Mouse (Mus musculus) forebrain, embryonic 14.5 days (tissue): Measurements from ENCODE around the gene Med27. TPM values are rescaled to one million over a fixed set of nuclear protein-coding genes. Genes with fewer than 3 reads are reported as not detected.

Experiments
- ATAC-seq: fragments of 200-750 bp; cut with Nextera tagmentation; 2 replicates; pipeline ENCODE4 v1.8.0; 2017; ENCODE audit warnings: mild to moderate bottlenecking, moderate library complexity
- DNase-seq: peaks from one replicate; pipeline ENCODE4 v3.0.0-alpha.2; 2015; ENCODE audit warnings: low spot score
- H3K27ac ChIP-seq: fragments of 300-500 bp; sonication (generic); 2 replicates; pipeline ENCODE4 v1.5.1; 2014; ENCODE audit warnings: low read depth, mild to moderate bottlenecking, control low read depth, low read length, moderate library complexity
- H3K27me3 ChIP-seq: fragments of 300-500 bp; sonication (generic); replicated peaks from 2 replicates; pipeline ENCODE4 v1.6.1; 2014; ENCODE audit warnings: low read length, control low read depth, mixed read lengths; ENCODE audit not compliant: control insufficient read depth, insufficient read depth
- H3K36me3 ChIP-seq: fragments of 300-500 bp; sonication (generic); 2 replicates; pipeline ENCODE4 v1.6.1; 2014; ENCODE audit warnings: low read length, control low read depth; ENCODE audit not compliant: control insufficient read depth, insufficient read depth
- H3K4me1 ChIP-seq: fragments of 300-500 bp; sonication (generic); 2 replicates; pipeline ENCODE4 v1.6.1; 2014; ENCODE audit warnings: antibody characterized with exemption, low read length, control low read depth; ENCODE audit not compliant: control insufficient read depth, insufficient read depth
- H3K4me2 ChIP-seq: fragments of 300-500 bp; sonication (generic); 2 replicates; pipeline ENCODE4 v1.6.1; 2014; ENCODE audit warnings: mild to moderate bottlenecking, control low read depth, low read length
- H3K4me3 ChIP-seq: fragments of 300-500 bp; sonication (generic); 2 replicates; pipeline ENCODE4 v1.5.1; 2014; ENCODE audit warnings: low read depth, low read length, control low read depth
- H3K9ac ChIP-seq: fragments of 300-500 bp; sonication (generic); 2 replicates; pipeline ENCODE4 v1.6.1; 2014; ENCODE audit warnings: mild to moderate bottlenecking, low read length, control low read depth, moderate library complexity
- H3K9me3 ChIP-seq: fragments of 300-500 bp; sonication (generic); replicated peaks from 2 replicates; pipeline ENCODE4 v1.6.1; 2016; ENCODE audit warnings: low read length, control low read depth, mixed read lengths; ENCODE audit not compliant: control insufficient read depth
- WGBS: fragments of 180-500 bp; shearing (Covaris S2); extraction: QIAGEN DNeasy Blood & Tissue Kit; methylation state at CpG from one replicate; pipeline ENCODE4 v1.1.7; 2014; 5-methylcytosine and 5-hydroxymethylcytosine counted together
- polyA plus RNA-seq: library from polyadenylated mRNA; unstranded; fragments of >200 nt; fragmentation: Nextera tagmentation; extraction: Ambion mirVana; gene quantifications from 2 replicates; pipeline ENCODE4 v1.2.1, GENCODE M21; 2014

Gene Med27
- polyA plus RNA-seq, 1 experiment from 2014 or later, result 108 TPM

- Histone ChIP-seq H3K4me1 (peaks cover 22% of the 10 kb centered on the region), H3K27me3 (no peaks in the 10 kb centered on the region), H3K27ac (no peak overlapping the region), H3K36me3 (no peaks in the 10 kb centered on the region), H3K4me3 (no peak overlapping the region), H3K9ac (no peak overlapping the region), H3K9me3 (no peaks in the 10 kb centered on the region), H3K4me2 (no peak overlapping the region)
- ATAC-seq, result no peak
- no peak for DNase-seq
- WGBS, result 86% methylated on average over 5 of the region's 5 CpGs
Observed at GRCm38 (mm10) chr2:29437111-29437510, 90.5 kb downstream of the Med27 start.

- Histone ChIP-seq H3K9ac (no peak overlapping the region), H3K9me3 (no peaks in the 10 kb centered on the region), H3K27ac (no peak overlapping the region), H3K4me3 (no peak overlapping the region), H3K36me3 (no peaks in the 10 kb centered on the region), H3K4me2 (no peak overlapping the region), H3K4me1 (peaks cover 22% of the 10 kb centered on the region), H3K27me3 (no peaks in the 10 kb centered on the region)
- WGBS, result 96% methylated on average over 4 of the region's 4 CpGs
- ATAC-seq (no peak), DNase-seq (no peak)
Observed at GRCm38 (mm10) chr2:29437861-29438529, 91.4 kb downstream of the Med27 start.

- Histone ChIP-seq H3K9ac (no peak overlapping the region), H3K27ac (no peak overlapping the region), H3K36me3 (no peaks in the 10 kb centered on the region), H3K4me2 (no peak overlapping the region), H3K27me3 (no peaks in the 10 kb centered on the region), H3K9me3 (no peaks in the 10 kb centered on the region), H3K4me1 (peaks cover 25% of the 10 kb centered on the region), H3K4me3 (no peak overlapping the region)
- 86% methylated on average over 5 of the region's 5 CpGs for WGBS
- no peak for ATAC-seq
- no peak for DNase-seq
Observed at GRCm38 (mm10) chr2:29438530-29438862, 91.9 kb downstream of the Med27 start.

- H3K4me1 ChIP-seq, result peaks cover 30% of the 10 kb centered on the region
- H3K27me3 ChIP-seq, result no peaks in the 10 kb centered on the region
- no peak overlapping the region for H3K9ac ChIP-seq
- ATAC-seq (no peak), DNase-seq (no peak)
- H3K9me3 ChIP-seq, result no peaks in the 10 kb centered on the region
- no peaks in the 10 kb centered on the region for H3K36me3 ChIP-seq
- 79% methylated on average over 1 of the region's 1 CpGs for WGBS
- no peak overlapping the region for H3K4me3 ChIP-seq
- H3K4me2 ChIP-seq, result no peak overlapping the region
- H3K27ac ChIP-seq, result peak overlapping the region; percentile 2; the same call in 1 of the 2 replicates
Observed at GRCm38 (mm10) chr2:29438986-29439385, 92.4 kb downstream of the Med27 start.

GRCm38 (mm10) chr2:29439396-29439795 lies 92.8 kb downstream of the Med27 start:
- Histone ChIP-seq H3K27ac (peak overlapping the region; percentile 2; the same call in 1 of the 2 replicates), H3K4me1 (peaks cover 33% of the 10 kb centered on the region), H3K9me3 (no peaks in the 10 kb centered on the region), H3K9ac (no peak overlapping the region), H3K36me3 (no peaks in the 10 kb centered on the region), H3K4me2 (no peak overlapping the region), H3K4me3 (no peak overlapping the region), H3K27me3 (no peaks in the 10 kb centered on the region)
- 39% methylated on average over 7 of the region's 7 CpGs for WGBS
- ATAC-seq (no peak), DNase-seq (peak; percentile 32)

GRCm38 (mm10) chr2:29439857-29440502 lies 93.4 kb downstream of the Med27 start:
- Histone ChIP-seq H3K9ac (peak overlapping the region; percentile 29; the same call in 1 of the 2 replicates), H3K4me3 (no peak overlapping the region), H3K27ac (peak overlapping the region; percentile 21; the same call in 1 of the 2 replicates), H3K4me1 (peaks cover 33% of the 10 kb centered on the region), H3K4me2 (no peak overlapping the region), H3K9me3 (no peaks in the 10 kb centered on the region), H3K27me3 (no peaks in the 10 kb centered on the region), H3K36me3 (no peaks in the 10 kb centered on the region)
- DNase-seq (peak; percentile 53), ATAC-seq (0 out of 2 replicates have a peak, but pooled peaks have one; percentile 52)
- 5% methylated on average over 7 of the region's 7 CpGs for WGBS

- Histone ChIP-seq H3K27ac (no peak overlapping the region), H3K9ac (no peak overlapping the region), H3K27me3 (no peaks in the 10 kb centered on the region), H3K4me1 (peaks cover 33% of the 10 kb centered on the region), H3K36me3 (no peaks in the 10 kb centered on the region), H3K9me3 (no peaks in the 10 kb centered on the region), H3K4me3 (no peak overlapping the region), H3K4me2 (no peak overlapping the region)
- DNase-seq (no peak), ATAC-seq (no peak)
Observed at GRCm38 (mm10) chr2:29442275-29442674, 95.7 kb downstream of the Med27 start.

GRCm38 (mm10) chr2:29443626-29444217 lies 97.1 kb downstream of the Med27 start:
- H3K4me1 ChIP-seq, result peaks cover 36% of the 10 kb centered on the region
- no peak overlapping the region for H3K9ac ChIP-seq
- DNase-seq (peak; percentile 69), ATAC-seq (0 out of 2 replicates have a peak, but pooled peaks have one; percentile 27)
- H3K4me2 ChIP-seq, result no peak overlapping the region
- H3K27me3 ChIP-seq, result no peaks in the 10 kb centered on the region
- no peak overlapping the region for H3K4me3 ChIP-seq
- H3K27ac ChIP-seq, result no peak overlapping the region
- H3K36me3 ChIP-seq, result no peaks in the 10 kb centered on the region
- WGBS, result 28% methylated on average over 2 of the region's 2 CpGs
- H3K9me3 ChIP-seq, result no peaks in the 10 kb centered on the region
